Comparison of ENCODE assay signal across 13 mouse cellular contexts in genomic region chr16:49016620-49017332, GRCm38 (mm10). TPM values are rescaled to one million over a fixed set of nuclear protein-coding genes. Genes with fewer than 3 reads are reported as not detected.
A peak's percentile ranks its signal among the peaks of the same experiment; 100 is the strongest.
DNase-seq lines count a peak whose midpoint lies in the region; ATAC-seq and TF ChIP-seq lines count a peak whose summit lies in the region.
"Had no signal": no experiment of that assay in that cellular context is flagged by ENCODE, and none has a peak within 500 bp of the region (broad histone marks: within the 10 kb centered on the region; RNA-seq: fewer than 3 reads in every experiment).

No protein-coding gene starts in this region.

- H3K27me3 ChIP-seq in kidney, adult 2 months (replicated peaks; ENCODE audit: control insufficient read depth, insufficient read depth, low read length), result no peaks in the 10 kb centered on the region
- no peaks in the 10 kb centered on the region for H3K27me3 ChIP-seq in neural tube, embryonic 14.5 days (ENCODE audit: control insufficient read depth, insufficient read depth, low read length)
- no peaks in the 10 kb centered on the region for H3K27me3 ChIP-seq in splenic B cell, adult 2 months (ENCODE audit: control insufficient read depth, insufficient read depth, low read length, poor library complexity, severe bottlenecking)

- no peak for TF ChIP-seq CTCF in kidney, adult 2 months (conservative IDR thresholded peaks at IDR 0.05; ENCODE audit: insufficient read depth, insufficient read length, low read depth, low read length)

- intact Hi-C loops in heart, postnatal 36 days (cut with DNase I), result no loop called here

- DNase-seq in kidney, adult 2 months, result peak; percentile 28
- DNase-seq in kidney, postnatal 4 days, result no peak
- DNase-seq in neural tube, embryonic 10.5 days (ENCODE audit: extremely low spot score, low spot score), result no peak
- peak; percentile 57 for DNase-seq in brain, adult 2 months (ENCODE audit: low read depth, low spot score)
- DNase-seq in splenic B cell, adult 2 months (ENCODE audit: low read depth, low spot score), result peak; percentile 36
- no peak for DNase-seq in heart, postnatal 36 days
- no peak for DNase-seq in cerebellum, postnatal 4 days (ENCODE audit: low spot score in 2 of 2)

- H3K36me3 ChIP-seq in kidney, adult 2 months (ENCODE audit: control insufficient read depth, insufficient read depth, low read length), result no peaks in the 10 kb centered on the region
- no peaks in the 10 kb centered on the region for H3K36me3 ChIP-seq in neural tube, embryonic 14.5 days (ENCODE audit: control insufficient read depth, insufficient read depth, low read length)
- no peaks in the 10 kb centered on the region for H3K36me3 ChIP-seq in splenic B cell, adult 2 months (ENCODE audit: control insufficient read depth, insufficient read depth, low read length, poor library complexity, severe bottlenecking)

- H3K9ac ChIP-seq in neural tube, embryonic 14.5 days (replicated peaks; ENCODE audit: low read depth, low read length), result no peak overlapping the region

- no peak overlapping the region for H3K4me3 ChIP-seq in kidney, adult 2 months (ENCODE audit: insufficient read depth, low read depth, low read length)
- H3K4me3 ChIP-seq in neural tube, embryonic 14.5 days (ENCODE audit: low read depth, low read length), result no peak overlapping the region

- H3K4me2 ChIP-seq in neural tube, embryonic 14.5 days (ENCODE audit: low read depth, low read length), result no peak overlapping the region

- H3K27ac ChIP-seq in kidney, adult 2 months (ENCODE audit: insufficient read depth, low read depth, low read length), result no peak overlapping the region
- H3K27ac ChIP-seq in neural tube, embryonic 14.5 days (ENCODE audit: low read depth, low read length), result no peak overlapping the region

- H3K4me1 ChIP-seq in kidney, adult 2 months (ENCODE audit: control insufficient read depth, insufficient read depth, low read length), result no peaks in the 10 kb centered on the region
- no peaks in the 10 kb centered on the region for H3K4me1 ChIP-seq in neural tube, embryonic 14.5 days (ENCODE audit: control insufficient read depth, insufficient read depth, low read length)

- no peak for TF ChIP-seq POLR2A in kidney, adult 2 months (IDR thresholded peaks at IDR 0.05; ENCODE audit: low read depth, low read length)

- peak; percentile 51 for ATAC-seq in neural tube, embryonic 14.5 days (ENCODE audit: low read depth)

- H3K9me3 ChIP-seq in neural tube, embryonic 14.5 days (ENCODE audit: control insufficient read depth, low read length), result no peaks in the 10 kb centered on the region

- 63% methylated on average over 5 of the region's 5 CpGs for WGBS in kidney, adult 2 months
- WGBS in neural tube, embryonic 14.5 days, result 69% methylated on average over 5 of the region's 5 CpGs

RNA-seq across cellular contexts. Expression of gene Cip2a, which starts 22.8 kb away (rescaled TPM):
- polyA plus RNA-seq in kidney, adult 2 months (2012; rRNA removed), result 0.30 and 0.44 TPM in 2 replicates
- polyA plus RNA-seq in neural tube, embryonic 14.5 days (2014; fragmentation: Nextera tagmentation; extraction: Ambion mirVana), result 5.8 TPM in 2 replicates
- 1 to 10 TPM; 1.1 to 2.5 TPM for total RNA-seq in heart, postnatal 36 days (2021)

RNA-seq across cellular contexts. Expression of gene Dzip3, which starts 22.8 kb away (rescaled TPM):
- 1.6 and 1.9 TPM in 2 replicates for polyA plus RNA-seq in kidney, adult 2 months (2012; rRNA removed)
- 85.6 and 88.8 TPM in 2 replicates for polyA plus RNA-seq in neural tube, embryonic 14.5 days (2014; fragmentation: Nextera tagmentation; extraction: Ambion mirVana)
- 1 to 10 TPM; 6.4 TPM for total RNA-seq in heart, postnatal 36 days (2021)

RNA-seq across cellular contexts. Expression of gene Myh15, which starts 40.5 kb away (rescaled TPM):
- not detected in 2 replicates for polyA plus RNA-seq in kidney, adult 2 months (2012; rRNA removed)
- 0.11 and 0.15 TPM in 2 replicates for polyA plus RNA-seq in neural tube, embryonic 14.5 days (2014; fragmentation: Nextera tagmentation; extraction: Ambion mirVana)
- total RNA-seq in heart, postnatal 36 days (2021), result not detected
- total RNA-seq: adrenal gland, adult 18-20 months; heart, adult 18-20 months; neutrophil, adult 5-6 weeks had no signal
- polyA plus RNA-seq: large intestine, adult 2 months; liver, embryonic 16.5 days had no signal

Comparison
In these comparisons a context has a peak if more than half of its experiments do, and no peak if none do; other contexts are left out.
1. DNase-seq: peak in kidney, adult 2 months (single experiment), brain, adult 2 months (single experiment) and splenic B cell, adult 2 months (single experiment); none in kidney, postnatal 4 days (0 of 2), neural tube, embryonic 10.5 days (single experiment), heart, postnatal 36 days (0 of 2) and cerebellum, postnatal 4 days (0 of 2).
2. RNA of gene Dzip3, which starts 22.8 kb away (polyA plus RNA-seq): 85.6 to 88.8 TPM in neural tube, embryonic 14.5 days; 1.6 to 1.9 TPM in kidney, adult 2 months; every median in the first group is over 10 times any median in the second.